Mouse (Mus musculus) liver, postnatal 0 days (tissue): ENCODE results near the gene Tk1. TPM values are rescaled to one million over a fixed set of nuclear protein-coding genes. Genes with fewer than 3 reads are reported as not detected.

Experiments used
- ATAC-seq: fragments of 200-750 bp; cut with Nextera tagmentation; 2 replicates; pipeline ENCODE4 v1.8.0; 2017; ENCODE audit warnings: mild to moderate bottlenecking, moderate library complexity
- DNase-seq: peaks from one replicate; pipeline ENCODE4 v3.0.0-alpha.2; 2016
- H3K27ac ChIP-seq: fragments of 300-500 bp; sonication (generic); 2 replicates; pipeline ENCODE4 v1.5.1; 2014; ENCODE audit warnings: antibody characterized with exemption, moderate library complexity, mild to moderate bottlenecking, low read depth
- H3K27me3 ChIP-seq: fragments of 300-500 bp; sonication (generic); 2 replicates; pipeline ENCODE4 v1.6.1; 2014; ENCODE audit warnings: low read length, control low read depth, mixed read lengths; ENCODE audit not compliant: insufficient read depth
- H3K36me3 ChIP-seq: fragments of 300-500 bp; sonication (generic); replicated peaks from 2 replicates; pipeline ENCODE4 v1.6.1; 2014; ENCODE audit warnings: mild to moderate bottlenecking, control low read depth, low read length, moderate library complexity, mixed read lengths; ENCODE audit not compliant: insufficient read depth
- H3K4me1 ChIP-seq: fragments of 300-500 bp; sonication (generic); 2 replicates; pipeline ENCODE4 v1.6.1; 2014; ENCODE audit warnings: antibody characterized with exemption, mild to moderate bottlenecking, control low read depth; ENCODE audit not compliant: insufficient read depth
- H3K4me2 ChIP-seq: fragments of 300-500 bp; sonication (generic); 2 replicates; pipeline ENCODE4 v1.6.1; 2014; ENCODE audit warnings: low read depth, mild to moderate bottlenecking, low read length, moderate library complexity, mixed read lengths
- H3K4me3 ChIP-seq: fragments of 300-500 bp; sonication (generic); 2 replicates; pipeline ENCODE4 v1.5.1; 2014; ENCODE audit warnings: low read depth, low read length
- H3K9ac ChIP-seq: fragments of 300-500 bp; sonication (generic); replicated peaks from 2 replicates; pipeline ENCODE4 v1.6.1; 2014; ENCODE audit warnings: mild to moderate bottlenecking, moderate library complexity
- H3K9me3 ChIP-seq: fragments of 300-500 bp; sonication (generic); 2 replicates; pipeline ENCODE4 v1.6.1; 2016; ENCODE audit warnings: mild to moderate bottlenecking, control low read depth, low read length, mixed read lengths
- CTCF ChIP-seq: sonication (generic); IDR thresholded peaks from 2 replicates; pipeline ENCODE4 v1.5.1; 2016; ENCODE audit warnings: antibody characterized with exemption, low read depth
- EP300 ChIP-seq: IDR thresholded peaks from 2 replicates; pipeline ENCODE4 v1.6.1; 2016; ENCODE audit warnings: antibody characterized with exemption, low read depth, mild to moderate bottlenecking
- WGBS: fragments of 180-500 bp; shearing (Covaris S2); extraction: QIAGEN DNeasy Blood & Tissue Kit; methylation state at CpG from one replicate; pipeline ENCODE4 v1.1.7; 2014; ENCODE audit not compliant: insufficient replicate concordance; 5-methylcytosine and 5-hydroxymethylcytosine counted together
- polyA plus RNA-seq: library from polyadenylated mRNA; unstranded; fragments of >200 nt; fragmentation: Nextera tagmentation; extraction: Ambion mirVana; gene quantifications from 2 replicates; pipeline ENCODE4 v1.2.1, GENCODE M21; 2015

Tk1 gene
- polyA plus RNA-seq, 1 experiment from 2014 or later = 101 TPM

DNA sequence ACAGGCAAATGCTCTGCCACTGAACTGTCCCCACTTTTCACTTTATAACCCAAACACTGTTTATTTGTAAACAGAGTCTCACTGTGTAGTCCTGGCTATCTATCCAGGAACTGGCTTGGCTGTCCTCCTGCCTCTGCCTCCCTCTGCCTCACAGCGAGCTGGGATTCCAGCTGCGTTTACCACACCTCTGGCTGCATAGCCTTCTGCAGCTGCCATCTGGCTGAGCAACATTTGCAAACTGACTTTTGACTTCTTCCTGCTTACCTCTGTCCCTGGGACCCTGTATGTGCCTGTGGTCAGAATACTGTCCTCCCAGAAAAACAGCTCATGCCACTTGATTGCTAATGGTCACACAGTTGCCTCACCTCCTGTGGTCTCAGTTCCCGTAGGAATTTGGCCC lies 1.5 kb upstream of the Tk1 start:
- ATAC-seq (no peak), DNase-seq (no peak)
- H3K36me3 ChIP-seq = peaks cover 15% of the 10 kb centered on the region
- peak overlapping the region; percentile 94 for H3K4me2 ChIP-seq
- peaks cover 82% of the 10 kb centered on the region for H3K4me1 ChIP-seq
- TF ChIP-seq EP300 (no peak), CTCF (no peak)
- 40% methylated on average over 3 of the region's 3 CpGs for WGBS
- H3K27me3 ChIP-seq = no peaks in the 10 kb centered on the region
- H3K9ac ChIP-seq = peak overlapping the region; percentile 91
- H3K27ac ChIP-seq = peak overlapping the region; percentile 98
- no peaks in the 10 kb centered on the region for H3K9me3 ChIP-seq
- H3K4me3 ChIP-seq = peak overlapping the region; percentile 79

DNA sequence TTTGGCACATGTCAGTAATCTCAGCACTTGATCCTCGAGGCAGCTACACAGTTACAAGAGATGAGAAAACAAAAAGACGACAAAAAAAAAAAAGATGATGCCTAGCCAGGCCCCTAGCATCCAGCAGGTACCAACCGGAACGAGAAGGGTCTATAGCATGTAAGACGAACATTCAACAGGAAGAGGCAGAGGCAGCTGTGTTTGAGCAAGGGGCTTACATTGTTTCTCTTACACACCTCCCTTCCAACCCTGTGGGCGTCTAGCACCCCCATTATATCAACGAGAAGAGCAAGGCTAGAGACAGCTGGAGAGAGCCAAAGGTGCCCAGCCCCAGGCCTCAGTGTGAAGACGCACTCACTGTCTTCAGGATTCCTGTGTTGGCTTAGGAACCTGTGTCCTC lies 1.0 kb upstream of the Tk1 start:
- TF ChIP-seq CTCF (no peak), EP300 (no peak)
- WGBS = 61% methylated on average over 8 of the region's 8 CpGs
- Histone ChIP-seq H3K36me3 (peaks cover 20% of the 10 kb centered on the region), H3K4me1 (peaks cover 79% of the 10 kb centered on the region), H3K4me2 (peak overlapping the region; percentile 94), H3K4me3 (peak overlapping the region; percentile 79; the same call in 1 of the 2 replicates), H3K27ac (peak overlapping the region; percentile 98), H3K9me3 (no peaks in the 10 kb centered on the region), H3K27me3 (no peaks in the 10 kb centered on the region), H3K9ac (peak overlapping the region; percentile 91)
- ATAC-seq (no peak), DNase-seq (no peak)

DNA sequence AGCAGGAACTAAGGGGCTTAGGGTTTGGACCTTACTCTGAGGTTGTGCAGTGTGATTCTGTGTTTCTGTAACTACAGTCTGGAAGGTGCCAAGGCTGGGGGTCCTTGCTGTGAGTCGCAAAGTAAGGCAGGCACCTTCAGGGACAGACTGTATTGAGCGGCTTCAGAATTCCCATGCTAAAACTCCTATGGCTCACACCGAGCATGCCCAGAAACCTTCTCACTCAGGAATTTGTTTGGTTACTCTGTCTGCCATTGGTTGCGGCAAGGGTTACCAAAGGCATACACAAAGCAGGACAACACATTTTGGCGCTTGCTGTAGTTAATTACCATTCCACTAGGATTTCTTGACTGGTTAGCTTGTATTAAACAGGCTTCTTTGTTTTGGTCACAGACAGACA lies 272 bp upstream of the Tk1 start:
- ATAC-seq (peak; percentile 6), DNase-seq (no peak)
- H3K4me3 ChIP-seq = peak overlapping the region; percentile 79
- no peaks in the 10 kb centered on the region for H3K9me3 ChIP-seq
- TF ChIP-seq CTCF (no peak), EP300 (no peak; the same call in 1 of the 2 replicates)
- no peaks in the 10 kb centered on the region for H3K27me3 ChIP-seq
- H3K4me1 ChIP-seq = peaks cover 72% of the 10 kb centered on the region
- peak overlapping the region; percentile 94 for H3K4me2 ChIP-seq
- H3K36me3 ChIP-seq = peaks cover 28% of the 10 kb centered on the region
- H3K9ac ChIP-seq = peak overlapping the region; percentile 91
- peak overlapping the region; percentile 98 for H3K27ac ChIP-seq
- WGBS = 30% methylated on average over 5 of the region's 5 CpGs

DNA sequence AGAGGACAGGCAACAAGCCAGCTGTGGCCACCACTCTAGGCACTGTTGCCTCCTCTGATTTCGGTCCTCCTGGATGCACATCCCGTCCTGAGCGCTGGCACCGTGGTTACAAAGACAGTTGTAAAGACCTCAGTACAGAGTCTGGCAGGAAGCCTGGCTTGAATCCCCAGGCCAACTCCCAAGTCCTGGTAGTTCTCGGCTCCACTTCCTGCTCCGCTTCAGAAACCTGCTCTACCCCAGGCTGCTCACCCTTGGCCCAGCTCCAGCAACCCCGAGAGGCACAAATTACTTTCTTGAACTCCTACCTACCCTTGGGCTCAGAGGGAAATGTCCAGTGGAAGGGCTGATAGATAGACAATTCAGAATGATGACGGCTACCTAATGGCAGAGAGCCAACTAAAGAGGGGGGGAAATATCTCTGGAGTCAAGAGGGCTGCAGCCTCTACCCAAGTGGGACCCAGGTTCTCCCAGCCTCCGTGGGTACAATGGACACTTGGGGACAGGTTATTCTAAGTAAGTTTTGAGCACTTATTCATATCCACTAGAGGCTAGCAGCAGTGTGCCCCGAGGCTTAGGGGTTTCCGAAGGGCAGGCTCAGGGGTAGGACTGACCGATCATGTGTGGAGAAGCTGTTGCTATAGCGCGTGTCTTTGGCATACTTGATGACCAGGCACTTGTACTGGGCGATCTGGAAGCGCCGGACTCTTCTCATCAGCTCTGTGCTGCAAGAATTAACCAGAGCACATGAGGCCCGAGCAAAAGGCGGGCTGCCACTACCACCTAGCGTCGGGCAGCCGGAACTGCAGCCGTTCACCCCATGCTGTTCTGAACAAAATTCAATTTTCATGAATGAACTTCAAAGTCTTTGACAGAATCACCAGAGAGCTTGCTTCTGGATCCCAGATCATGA lies 1.6 kb downstream of the Tk1 start:
- DNase-seq (peak; percentile 90), ATAC-seq (peak; percentile 44)
- no peak; the same call in 1 of the 2 replicates for TF ChIP-seq EP300
- peak; percentile 97 for TF ChIP-seq CTCF
- H3K36me3 ChIP-seq = peaks cover 45% of the 10 kb centered on the region
- H3K27ac ChIP-seq = peak overlapping the region; percentile 98
- H3K4me3 ChIP-seq = peak overlapping the region; percentile 79
- H3K4me2 ChIP-seq = peak overlapping the region; percentile 94
- 21% methylated on average over 23 of the region's 23 CpGs for WGBS
- H3K27me3 ChIP-seq = no peaks in the 10 kb centered on the region
- H3K9me3 ChIP-seq = no peaks in the 10 kb centered on the region
- peak overlapping the region; percentile 91 for H3K9ac ChIP-seq
- peaks cover 54% of the 10 kb centered on the region for H3K4me1 ChIP-seq

DNA sequence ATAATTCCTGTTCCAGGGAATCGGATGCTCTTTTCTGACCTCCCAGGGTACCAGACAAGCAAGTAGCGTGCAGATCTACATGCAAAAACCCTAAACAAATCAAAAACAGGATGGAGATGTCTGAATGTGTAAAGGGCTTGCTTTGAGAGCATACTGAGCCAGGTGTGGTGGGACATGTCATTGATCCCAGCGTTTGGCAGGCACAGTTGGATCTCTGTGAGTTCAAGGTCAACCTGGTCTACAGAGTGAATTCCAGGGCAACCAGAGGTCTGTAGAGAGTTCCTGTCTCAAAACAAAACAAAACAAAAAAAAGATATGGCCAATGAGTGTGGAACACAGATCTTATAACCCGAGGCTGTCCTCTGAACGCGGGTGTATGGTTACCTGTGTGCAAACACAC lies 2.5 kb downstream of the Tk1 start:
- H3K9me3 ChIP-seq = no peaks in the 10 kb centered on the region
- ATAC-seq (no peak), DNase-seq (no peak)
- peaks cover 45% of the 10 kb centered on the region for H3K4me1 ChIP-seq
- WGBS = 79% methylated on average over 6 of the region's 6 CpGs
- no peak overlapping the region for H3K27ac ChIP-seq
- TF ChIP-seq EP300 (no peak), CTCF (no peak)
- no peaks in the 10 kb centered on the region for H3K27me3 ChIP-seq
- H3K4me3 ChIP-seq = no peak overlapping the region
- peak overlapping the region; percentile 94 for H3K4me2 ChIP-seq
- H3K36me3 ChIP-seq = peaks cover 54% of the 10 kb centered on the region
- no peak overlapping the region; the same call in 1 of the 2 replicates for H3K9ac ChIP-seq

DNA sequence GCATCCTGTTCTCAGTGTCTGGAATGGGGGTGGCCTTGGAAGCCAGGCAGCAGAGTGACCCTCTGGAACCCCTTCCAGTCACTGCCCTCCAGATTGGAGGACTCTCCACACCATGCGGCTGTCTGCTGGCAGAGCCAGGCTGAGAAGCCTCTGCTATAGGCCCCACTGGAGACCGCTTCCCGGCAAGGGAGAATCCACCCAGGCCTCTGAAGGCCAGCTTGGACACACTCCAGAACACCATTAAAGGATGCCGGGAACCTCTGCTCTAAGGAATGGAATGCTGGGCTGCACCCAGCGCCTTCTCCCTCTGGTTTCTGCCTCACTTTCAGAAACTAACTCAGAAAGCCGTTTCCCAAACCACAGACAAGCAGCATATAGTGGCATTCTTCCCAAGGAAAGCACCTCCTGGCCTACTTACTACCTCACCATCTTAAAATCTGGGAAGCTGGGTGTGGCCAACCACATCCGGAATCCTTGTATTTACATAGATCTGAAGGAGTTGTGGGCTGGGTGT lies 3.1 kb downstream of the Tk1 start:
- Histone ChIP-seq H3K4me2 (0 out of 2 replicates have a peak overlapping the region, but pooled peaks have one; percentile 94), H3K27ac (peak overlapping the region; percentile 8; the same call in 1 of the 2 replicates), H3K36me3 (peaks cover 60% of the 10 kb centered on the region), H3K27me3 (no peaks in the 10 kb centered on the region), H3K4me1 (peaks cover 39% of the 10 kb centered on the region), H3K9me3 (no peaks in the 10 kb centered on the region), H3K9ac (no peak overlapping the region), H3K4me3 (no peak overlapping the region)
- DNase-seq = no peak
- WGBS = 81% methylated on average over 7 of the region's 7 CpGs
- TF ChIP-seq CTCF (no peak), EP300 (no peak)
- no peak for ATAC-seq
